Mouse (Mus musculus) naive thymus-derived CD4-positive, alpha-beta T cell, adult 5 months (primary cell): ENCODE data around the gene Tead2. TPM values are rescaled to one million over a fixed set of nuclear protein-coding genes. Genes with fewer than 3 reads are reported as not detected.

Source experiments
- polyA plus RNA-seq: library from polyadenylated mRNA; unstranded; fragments of 100-300 nt; shearing (Covaris generic); gene quantifications from one replicate; pipeline ENCODE4 v1.2.1, GENCODE M21; 2017

The Tead2 gene
- polyA plus RNA-seq = 0.95 TPM

DNA sequence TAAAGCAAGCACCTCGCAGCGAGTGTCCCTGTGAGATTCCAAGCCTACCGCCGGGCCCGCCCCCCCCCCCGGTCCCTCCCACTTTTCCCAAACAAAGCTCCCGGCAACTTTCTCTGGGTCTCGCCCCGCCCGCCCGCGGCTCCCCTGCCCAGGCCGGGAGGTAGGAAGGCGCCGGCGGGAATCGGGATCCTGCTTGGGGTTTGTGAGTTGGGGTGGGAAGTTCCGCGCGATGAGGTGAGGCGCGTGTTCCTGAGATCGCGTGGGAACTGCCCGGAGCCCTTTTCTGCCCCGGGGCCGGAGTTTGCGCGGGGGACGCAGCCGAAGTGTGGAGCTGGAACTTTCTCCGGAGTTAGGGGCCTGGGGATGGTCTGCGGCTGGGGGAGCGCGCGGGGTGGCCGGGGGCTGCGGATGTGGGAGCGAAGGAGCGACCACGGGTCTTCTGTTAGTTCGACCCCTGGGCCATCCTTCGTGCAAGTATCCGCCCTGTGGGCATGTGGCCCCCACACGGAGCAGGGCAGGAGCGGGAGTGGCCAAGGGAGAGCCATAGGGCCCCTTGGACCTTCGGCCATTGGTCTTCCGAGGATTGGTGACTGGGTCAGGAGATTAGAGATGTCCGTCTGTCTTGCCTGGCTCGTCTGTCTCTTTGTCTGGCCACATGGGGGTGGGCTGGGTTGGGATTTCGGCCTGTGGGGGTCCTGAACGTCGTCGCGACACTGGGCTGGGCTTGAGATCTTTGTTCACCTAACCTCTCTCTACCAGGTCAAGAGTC, at the start of gene Tead2:
Gene Tead2, plus strand, starts transcription at position 81 of the 769 bp plus-strand sequence.

DNA sequence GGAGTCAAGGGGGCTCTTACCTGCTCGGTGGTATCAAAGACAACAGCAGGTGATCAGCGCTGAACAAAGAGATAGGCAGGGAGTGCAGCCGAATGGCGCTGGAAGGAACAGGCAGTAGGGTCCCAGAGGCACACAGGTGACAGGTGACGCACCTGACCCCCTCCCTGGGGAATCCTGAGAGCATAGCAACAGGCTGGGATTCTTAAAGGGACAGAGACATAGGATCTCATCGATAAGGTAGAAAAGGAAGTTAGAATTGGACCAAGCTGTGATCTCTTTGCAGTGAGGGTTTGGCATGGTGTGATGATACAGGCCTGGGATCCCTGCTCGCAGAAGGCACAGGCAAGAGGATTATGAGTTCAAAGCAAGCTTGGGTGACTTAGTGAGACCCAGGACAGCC, 36.1 kb upstream of the Tead2 start, which contains the start of gene Gfy:
Gene Gfy, minus strand, starts transcription at position 101 of the 400 bp plus-strand sequence.

DNA sequence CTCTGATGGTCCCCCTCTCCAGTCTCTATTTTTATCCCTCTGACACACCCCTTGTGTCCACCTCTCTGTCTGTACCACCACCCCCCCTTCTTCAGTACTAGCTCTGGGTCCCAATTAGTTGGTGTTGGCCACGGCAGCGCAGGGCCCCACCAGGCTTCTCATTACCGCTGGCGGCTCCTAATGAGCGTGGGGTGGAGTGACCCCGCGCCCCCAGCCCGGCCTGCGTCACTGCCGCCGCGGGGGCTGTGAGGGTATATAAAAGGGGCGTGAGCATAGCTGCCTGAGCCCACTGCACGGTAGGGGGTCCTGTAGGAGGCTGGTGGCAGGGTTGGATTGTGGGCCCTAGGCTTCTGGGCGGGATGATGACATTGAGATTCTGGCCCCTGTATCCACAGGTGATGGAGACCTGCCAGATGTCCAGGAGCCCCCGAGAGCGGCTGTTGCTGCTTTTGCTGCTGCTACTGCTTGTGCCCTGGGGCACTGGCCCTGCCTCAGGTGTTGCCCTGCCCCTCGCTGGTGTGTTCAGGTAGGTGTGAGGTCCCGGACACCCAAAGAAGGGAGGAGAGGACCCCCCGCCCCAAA, 34.6 kb upstream of the Tead2 start, which contains the start of gene Pth2:
Gene Pth2, plus strand, starts transcription at position 100 of the 582 bp plus-strand sequence.

DNA sequence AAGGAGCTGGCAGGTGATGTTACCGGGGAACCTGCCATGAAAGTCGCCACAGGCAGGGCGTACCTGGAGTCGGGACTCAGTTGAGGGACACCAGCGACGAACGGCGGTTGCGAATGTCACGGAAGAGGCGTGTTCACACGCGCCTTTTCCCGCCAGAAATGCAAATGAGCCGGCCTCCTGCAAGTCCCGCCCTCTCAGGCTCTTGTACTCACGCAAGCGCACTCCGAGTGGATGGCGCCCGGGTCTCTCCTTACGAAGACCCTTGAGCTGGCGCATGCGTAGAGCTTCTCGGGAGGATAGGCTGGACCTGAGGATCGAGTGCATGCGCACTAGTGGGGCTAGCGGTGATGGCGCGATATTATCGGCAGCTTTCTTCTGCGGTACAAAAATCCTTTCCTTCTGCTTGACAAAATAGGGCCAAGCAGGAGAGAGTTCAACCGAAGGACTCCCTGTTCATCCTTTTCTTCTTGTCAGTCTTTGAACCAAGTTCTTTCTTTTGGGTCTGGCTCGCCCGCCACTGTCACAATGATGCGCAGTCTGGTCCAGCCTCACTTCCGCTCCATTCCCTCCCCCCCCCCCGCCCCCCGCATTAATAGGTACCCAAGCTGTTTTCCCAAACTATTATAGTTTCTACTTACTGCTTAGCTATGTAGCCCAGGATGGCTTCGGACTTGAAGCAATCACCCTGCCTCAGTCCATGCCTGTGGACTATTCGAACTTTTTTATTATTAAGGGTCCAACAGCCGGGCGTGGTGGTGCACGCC, 11.0 kb upstream of the Tead2 start, which contains the start of gene Ccdc155:
Gene Ccdc155, minus strand, starts transcription at position 513 of the 764 bp plus-strand sequence.

DNA sequence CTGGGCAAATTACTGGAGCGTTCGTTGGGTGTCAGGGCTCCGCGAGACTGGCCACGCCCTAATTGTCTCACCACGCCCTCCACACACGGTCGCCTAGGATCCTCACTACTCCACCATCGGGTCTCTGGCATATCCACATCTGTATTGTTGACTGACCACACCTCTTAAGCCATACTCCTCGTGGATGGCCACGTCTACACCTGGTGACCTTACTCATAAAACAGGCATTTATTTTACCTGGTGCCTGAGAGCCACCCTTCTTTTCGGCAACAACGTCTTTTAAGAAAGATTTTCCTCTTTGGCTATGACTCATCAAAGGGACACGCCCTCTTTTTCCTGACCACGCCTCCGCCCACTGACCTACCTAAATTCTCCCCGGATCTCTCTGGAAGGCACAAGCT, 3.7 kb upstream of the Tead2 start, which contains the start of gene Dkkl1:
Gene Dkkl1, minus strand, starts transcription at position 297 of the 401 bp plus-strand sequence.

DNA sequence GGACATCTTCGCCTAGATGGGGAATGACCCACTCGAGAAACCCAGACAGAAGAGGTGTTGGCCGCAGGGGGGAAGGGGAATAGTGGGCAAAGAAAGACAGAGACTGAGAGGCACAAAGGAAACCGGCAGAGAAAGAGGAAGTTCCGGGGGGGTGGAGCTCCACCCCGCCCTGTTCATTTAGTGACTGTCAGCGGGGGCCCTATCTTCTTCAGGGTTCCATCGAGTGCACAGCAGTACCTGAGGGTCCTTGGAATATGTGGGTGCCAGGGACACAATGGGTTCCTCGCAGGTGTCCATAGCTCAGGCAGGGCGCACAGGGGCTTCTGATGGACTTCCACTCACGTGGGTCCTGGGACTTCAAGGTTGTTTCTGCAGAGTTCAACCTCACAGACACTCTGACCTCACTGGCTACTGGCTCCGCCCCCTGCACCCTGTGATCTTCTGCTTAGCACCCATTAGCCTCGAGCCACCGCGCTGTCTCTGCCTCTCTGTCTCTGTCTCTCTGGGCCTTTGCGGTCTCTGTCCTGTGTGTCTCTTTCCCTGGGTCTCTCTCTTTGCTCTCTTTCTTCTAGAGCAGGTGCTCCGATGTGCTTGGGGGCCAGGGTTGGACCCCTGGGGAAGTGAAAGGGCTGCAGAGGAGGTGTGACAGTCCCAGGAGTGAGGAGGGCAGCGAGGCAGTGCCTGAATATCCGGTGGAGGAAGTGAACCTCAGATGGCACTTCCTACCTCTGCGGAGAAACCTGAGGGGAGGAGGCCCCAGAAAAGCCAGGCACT, 23.4 kb downstream of the Tead2 start, which contains the start of gene Cd37:
Gene Cd37, minus strand, starts transcription at position 393 of the 774 bp plus-strand sequence.

DNA sequence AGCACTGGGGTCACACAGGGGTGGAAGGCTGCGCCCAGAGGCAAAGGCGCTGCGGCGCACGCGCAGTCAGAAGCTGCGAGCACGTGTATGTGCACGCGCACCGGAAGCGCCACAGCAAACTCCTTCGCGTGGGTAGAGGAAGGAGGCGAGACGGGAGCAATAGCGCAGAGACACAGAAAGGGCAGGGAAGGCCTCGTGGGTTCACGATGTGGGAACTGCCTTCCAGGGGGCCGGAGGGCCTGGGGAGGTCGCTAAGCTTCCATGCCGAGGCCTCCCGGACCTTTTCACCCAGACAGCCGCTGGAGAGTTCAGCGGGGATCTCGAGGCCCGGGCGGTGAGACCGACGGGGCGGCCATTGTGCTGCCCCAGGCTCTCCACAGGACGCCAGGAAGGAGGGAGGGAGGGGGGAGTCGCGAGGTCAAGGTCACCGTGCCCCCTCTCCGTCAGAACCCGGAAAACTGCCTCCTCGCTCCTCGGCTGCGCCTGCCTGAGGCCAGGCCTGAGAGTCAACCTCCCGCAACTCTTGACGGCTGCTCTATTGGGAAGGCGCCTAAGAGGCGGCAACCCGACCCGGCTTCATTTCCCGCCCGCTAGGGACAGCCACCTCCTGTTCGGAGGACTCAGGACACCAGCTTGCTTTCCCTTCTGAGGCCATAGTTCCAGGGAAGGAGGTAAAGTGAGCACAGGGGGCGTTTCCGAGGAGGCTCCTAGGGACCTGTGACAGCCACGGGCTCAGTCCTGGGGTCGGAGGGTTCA, 25.3 kb downstream of the Tead2 start, which contains the start of gene Slc6a16:
Gene Slc6a16, plus strand, starts transcription at position 453 of the 756 bp plus-strand sequence.

DNA sequence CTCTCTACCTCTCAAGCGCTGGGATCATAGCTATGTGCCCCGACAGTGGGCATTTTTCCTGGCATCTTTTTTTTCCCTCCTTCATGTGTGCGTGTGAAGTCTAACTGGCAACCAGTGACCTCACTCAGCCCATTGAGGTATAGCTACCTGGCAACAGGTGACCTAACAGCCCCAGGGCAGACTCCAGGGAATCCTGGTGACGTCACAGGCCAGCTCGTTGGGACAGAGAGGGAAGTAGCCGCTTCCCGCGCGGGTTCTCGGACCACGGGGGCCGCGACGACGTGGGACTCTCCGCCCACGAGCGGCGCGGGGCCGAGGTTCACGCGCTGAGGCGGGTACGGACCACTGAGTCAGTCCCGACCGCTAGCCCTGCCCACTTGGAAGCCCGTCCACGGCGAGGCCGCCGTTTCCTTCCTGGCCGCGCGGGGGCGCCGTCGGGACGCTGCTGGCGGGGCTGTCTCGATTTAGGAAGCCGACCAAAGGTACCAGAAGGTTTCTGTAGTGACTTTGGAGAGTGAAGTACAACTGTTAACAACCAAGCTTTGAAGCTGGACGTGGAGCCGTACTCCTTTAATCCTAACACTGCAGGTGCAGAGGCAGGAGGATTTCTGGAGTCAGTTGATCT, 61.7 kb downstream of the Tead2 start, which contains the start of gene Slc6a21:
Gene Slc6a21, plus strand, starts transcription at position 378 of the 625 bp plus-strand sequence.

Other genes with a start within 250 kb of the Tead2 start
- gene Cpt1c, start 240.9 kb upstream of the Tead2 start, polyA plus RNA-seq = not detected
- 161 TPM for gene Prmt1, start 229.2 kb upstream of the Tead2 start, polyA plus RNA-seq
- gene Irf3, start 218.1 kb upstream of the Tead2 start, polyA plus RNA-seq = 172 TPM
- gene Bcl2l12, start 217.0 kb upstream of the Tead2 start, polyA plus RNA-seq = 17.5 TPM
- 27.3 TPM for gene Scaf1, start 199.4 kb upstream of the Tead2 start, polyA plus RNA-seq
- gene Rras, start 197.8 kb upstream of the Tead2 start, polyA plus RNA-seq = 11.5 TPM
- 2.2 TPM for gene Prr12, start 162.9 kb upstream of the Tead2 start, polyA plus RNA-seq
- 104 TPM for gene Nosip, start 153.3 kb upstream of the Tead2 start, polyA plus RNA-seq
- gene Prrg2, start 153.1 kb upstream of the Tead2 start, polyA plus RNA-seq = 1.7 TPM
- gene Rcn3, start 123.5 kb upstream of the Tead2 start, polyA plus RNA-seq = 10.6 TPM
- 6.2 TPM for gene Fcgrt, start 111.9 kb upstream of the Tead2 start, polyA plus RNA-seq
- gene Rps11, start 91.3 kb upstream of the Tead2 start, polyA plus RNA-seq = 2,728 TPM
- gene Rpl13a, start 87.0 kb upstream of the Tead2 start, polyA plus RNA-seq = 3,371 TPM
- not detected for gene Gm45713, start 79.5 kb upstream of the Tead2 start, polyA plus RNA-seq
- gene Flt3l, start 79.3 kb upstream of the Tead2 start, polyA plus RNA-seq = 252 TPM
- gene Pih1d1, start 61.5 kb upstream of the Tead2 start, polyA plus RNA-seq = 30.4 TPM
- 42.7 TPM for gene Aldh16a1, start 61.2 kb upstream of the Tead2 start, polyA plus RNA-seq
- 0.20 TPM for gene Slc17a7, start 51.8 kb upstream of the Tead2 start, polyA plus RNA-seq
- not detected for gene Gfy, start 36.2 kb upstream of the Tead2 start, polyA plus RNA-seq
- gene Pth2, start 34.8 kb upstream of the Tead2 start, polyA plus RNA-seq = not detected
- gene Ccdc155, start 10.9 kb upstream of the Tead2 start, polyA plus RNA-seq = not detected
- 2.7 TPM for gene Dkkl1, start 3.6 kb upstream of the Tead2 start, polyA plus RNA-seq
- gene Cd37, start 23.4 kb downstream of the Tead2 start, polyA plus RNA-seq = 402 TPM
- not detected for gene Slc6a16, start 25.3 kb downstream of the Tead2 start, polyA plus RNA-seq
- gene Slc6a21, start 61.8 kb downstream of the Tead2 start, polyA plus RNA-seq = not detected
- gene Trpm4, start 118.0 kb downstream of the Tead2 start, polyA plus RNA-seq = 8.0 TPM
- gene Hrc, start 119.5 kb downstream of the Tead2 start, polyA plus RNA-seq = not detected
- gene Ppfia3, start 151.3 kb downstream of the Tead2 start, polyA plus RNA-seq = not detected
- gene Lin7b, start 154.8 kb downstream of the Tead2 start, polyA plus RNA-seq = not detected
- gene Snrnp70, start 180.0 kb downstream of the Tead2 start, polyA plus RNA-seq = 236 TPM
- gene Kcna7, start 189.9 kb downstream of the Tead2 start, polyA plus RNA-seq = not detected
- gene Ntf5, start 197.9 kb downstream of the Tead2 start, polyA plus RNA-seq = not detected
- not detected for gene Lhb, start 205.1 kb downstream of the Tead2 start, polyA plus RNA-seq
- 8.8 TPM for gene Gys1, start 219.1 kb downstream of the Tead2 start, polyA plus RNA-seq
- gene Ruvbl2, start 222.3 kb downstream of the Tead2 start, polyA plus RNA-seq = 33.7 TPM
- 2,872 TPM for gene Ftl1, start 244.1 kb downstream of the Tead2 start, polyA plus RNA-seq